Mouse (Mus musculus): ENCODE data around the gene Magi3. TPM values are rescaled to one million over a fixed set of nuclear protein-coding genes. Genes with fewer than 3 reads are reported as not detected.

Magi3 gene
- polyA plus RNA-seq, 1 experiment = 8.6 TPM

- Histone ChIP-seq H3K36me3 (ENCODE audit: control insufficient read depth, insufficient read depth, low read length) (no peaks in the 10 kb centered on the region), H3K27me3 (ENCODE audit: control insufficient read depth, insufficient read depth, low read length) (no peaks in the 10 kb centered on the region), H3K27ac (ENCODE audit: control insufficient read depth, insufficient read depth, low read length) (peak overlapping the region; percentile 67; the same call in 1 of the 2 replicates), H3K4me1 (replicated peaks; ENCODE audit: control insufficient read depth, insufficient read depth, low read length) (peaks cover 5% of the 10 kb centered on the region), H3K4me3 (ENCODE audit: control insufficient read depth, insufficient read depth, low read length) (peak overlapping the region; percentile 58)
- TF ChIP-seq POLR2A (IDR thresholded peaks at IDR 0.05; ENCODE audit: control insufficient read depth, extremely low read depth, insufficient read depth, low read length, poor library complexity) (no peak), CTCF (IDR thresholded peaks at IDR 0.05; ENCODE audit: borderline replicate concordance, control insufficient read depth, extremely low read depth, insufficient read depth, low read length, poor library complexity) (no peak)
- peak; percentile 60 for DNase-seq
- 6% methylated on average over 107 of the region's 107 CpGs for WGBS
These were observed 461 bp downstream of the Magi3 start for GRCm38 (mm10) chr3:104219531-104220294.

- no peaks in the 10 kb centered on the region for H3K36me3 ChIP-seq (ENCODE audit: control insufficient read depth, insufficient read depth, low read length)
- no peaks in the 10 kb centered on the region for H3K27me3 ChIP-seq (ENCODE audit: control insufficient read depth, insufficient read depth, low read length)
- WGBS = 2% methylated on average over 15 of the region's 15 CpGs
- H3K4me1 ChIP-seq (replicated peaks; ENCODE audit: control insufficient read depth, insufficient read depth, low read length) = peaks cover 5% of the 10 kb centered on the region
- DNase-seq = peak; percentile 29
- H3K4me3 ChIP-seq (ENCODE audit: control insufficient read depth, insufficient read depth, low read length) = peak overlapping the region; percentile 58
- TF ChIP-seq POLR2A (IDR thresholded peaks at IDR 0.05; ENCODE audit: control insufficient read depth, extremely low read depth, insufficient read depth, low read length, poor library complexity) (no peak), CTCF (IDR thresholded peaks at IDR 0.05; ENCODE audit: borderline replicate concordance, control insufficient read depth, extremely low read depth, insufficient read depth, low read length, poor library complexity) (no peak)
- H3K27ac ChIP-seq (ENCODE audit: control insufficient read depth, insufficient read depth, low read length) = no peak overlapping the region
These were observed 1.2 kb downstream of the Magi3 start for GRCm38 (mm10) chr3:104218926-104219325.

GRCm38 (mm10) chr3:104189823-104190222 is 30.4 kb downstream of the Magi3 start:
- Histone ChIP-seq H3K4me3 (ENCODE audit: control insufficient read depth, insufficient read depth, low read length) (no peak overlapping the region), H3K27ac (ENCODE audit: control insufficient read depth, insufficient read depth, low read length) (no peak overlapping the region), H3K27me3 (ENCODE audit: control insufficient read depth, insufficient read depth, low read length) (no peaks in the 10 kb centered on the region), H3K4me1 (replicated peaks; ENCODE audit: control insufficient read depth, insufficient read depth, low read length) (no peaks in the 10 kb centered on the region), H3K36me3 (ENCODE audit: control insufficient read depth, insufficient read depth, low read length) (no peaks in the 10 kb centered on the region)
- DNase-seq = no peak
- WGBS = 94% methylated on average over 2 of the region's 2 CpGs
- TF ChIP-seq POLR2A (IDR thresholded peaks at IDR 0.05; ENCODE audit: control insufficient read depth, extremely low read depth, insufficient read depth, low read length, poor library complexity) (no peak), CTCF (IDR thresholded peaks at IDR 0.05; ENCODE audit: borderline replicate concordance, control insufficient read depth, extremely low read depth, insufficient read depth, low read length, poor library complexity) (no peak)

- no peak for DNase-seq
- 100% methylated on average over 1 of the region's 1 CpGs for WGBS
- H3K27me3 ChIP-seq (ENCODE audit: control insufficient read depth, insufficient read depth, low read length) = no peaks in the 10 kb centered on the region
- TF ChIP-seq POLR2A (IDR thresholded peaks at IDR 0.05; ENCODE audit: control insufficient read depth, extremely low read depth, insufficient read depth, low read length, poor library complexity) = no peak
- TF ChIP-seq CTCF (IDR thresholded peaks at IDR 0.05; ENCODE audit: borderline replicate concordance, control insufficient read depth, extremely low read depth, insufficient read depth, low read length, poor library complexity) = no peak
- no peaks in the 10 kb centered on the region for H3K36me3 ChIP-seq (ENCODE audit: control insufficient read depth, insufficient read depth, low read length)
- no peak overlapping the region for H3K4me3 ChIP-seq (ENCODE audit: control insufficient read depth, insufficient read depth, low read length)
- no peak overlapping the region for H3K27ac ChIP-seq (ENCODE audit: control insufficient read depth, insufficient read depth, low read length)
- no peaks in the 10 kb centered on the region for H3K4me1 ChIP-seq (replicated peaks; ENCODE audit: control insufficient read depth, insufficient read depth, low read length)
These were observed 30.9 kb downstream of the Magi3 start for GRCm38 (mm10) chr3:104189234-104189633.

GRCm38 (mm10) chr3:104184270-104184669 is 35.9 kb downstream of the Magi3 start:
- no peaks in the 10 kb centered on the region for H3K4me1 ChIP-seq (replicated peaks; ENCODE audit: control insufficient read depth, insufficient read depth, low read length)
- H3K27ac ChIP-seq (ENCODE audit: control insufficient read depth, insufficient read depth, low read length) = no peak overlapping the region
- 89% methylated on average over 2 of the region's 2 CpGs for WGBS
- no peaks in the 10 kb centered on the region for H3K27me3 ChIP-seq (ENCODE audit: control insufficient read depth, insufficient read depth, low read length)
- no peak for TF ChIP-seq CTCF (IDR thresholded peaks at IDR 0.05; ENCODE audit: borderline replicate concordance, control insufficient read depth, extremely low read depth, insufficient read depth, low read length, poor library complexity)
- no peak for TF ChIP-seq POLR2A (IDR thresholded peaks at IDR 0.05; ENCODE audit: control insufficient read depth, extremely low read depth, insufficient read depth, low read length, poor library complexity)
- H3K36me3 ChIP-seq (ENCODE audit: control insufficient read depth, insufficient read depth, low read length) = no peaks in the 10 kb centered on the region
- no peak for DNase-seq
- H3K4me3 ChIP-seq (ENCODE audit: control insufficient read depth, insufficient read depth, low read length) = no peak overlapping the region

GRCm38 (mm10) chr3:104183656-104184055 is 36.5 kb downstream of the Magi3 start:
- 95% methylated on average over 2 of the region's 2 CpGs for WGBS
- no peaks in the 10 kb centered on the region for H3K27me3 ChIP-seq (ENCODE audit: control insufficient read depth, insufficient read depth, low read length)
- H3K4me1 ChIP-seq (replicated peaks; ENCODE audit: control insufficient read depth, insufficient read depth, low read length) = no peaks in the 10 kb centered on the region
- H3K27ac ChIP-seq (ENCODE audit: control insufficient read depth, insufficient read depth, low read length) = no peak overlapping the region
- TF ChIP-seq CTCF (IDR thresholded peaks at IDR 0.05; ENCODE audit: borderline replicate concordance, control insufficient read depth, extremely low read depth, insufficient read depth, low read length, poor library complexity) = no peak
- no peak for TF ChIP-seq POLR2A (IDR thresholded peaks at IDR 0.05; ENCODE audit: control insufficient read depth, extremely low read depth, insufficient read depth, low read length, poor library complexity)
- DNase-seq = no peak
- 0 out of 2 replicates have a peak, but pooled peaks cover 2% of the 10 kb centered on the region for H3K36me3 ChIP-seq (ENCODE audit: control insufficient read depth, insufficient read depth, low read length)
- no peak overlapping the region for H3K4me3 ChIP-seq (ENCODE audit: control insufficient read depth, insufficient read depth, low read length)

All from thymus, adult 2 months (tissue).